Mouse (Mus musculus) thymus, adult 2 months (tissue): Measurements from ENCODE around the gene B3galt4.

Experiments
- CTCF ChIP-seq: fragments of 200-500 bp; IDR thresholded peaks from 2 replicates; pipeline ENCODE4 v1.5.1; 2012; ENCODE audit warnings: mild to moderate bottlenecking, control low read depth, low read length, moderate library complexity, borderline replicate concordance; ENCODE audit not compliant: control insufficient read depth, poor library complexity, insufficient read depth; ENCODE audit errors: extremely low read depth
- POLR2A ChIP-seq: fragments of 200-500 bp; IDR thresholded peaks from 2 replicates; pipeline ENCODE4 v1.6.1; 2012; ENCODE audit warnings: mild to moderate bottlenecking, low read length, control low read depth, moderate library complexity; ENCODE audit not compliant: control insufficient read depth, poor library complexity, insufficient read depth; ENCODE audit errors: extremely low read depth

- TF ChIP-seq POLR2A (no peak), CTCF (no peak)
These were observed 33.5 kb downstream of the B3galt4 start for GRCm38 (mm10) chr17:33917656-33918292.
